Mouse (Mus musculus): ENCODE results near the gene Nppb. TPM values are rescaled to one million over a fixed set of nuclear protein-coding genes. Genes with fewer than 3 reads are reported as not detected.

Gene Nppb
- polyA plus RNA-seq (2017; shearing (Covaris generic)) = not detected

GRCm38 (mm10) chr4:147985205-147986132, at the start of gene Nppb:
Gene Nppb (plus strand): TSS chr4:147985788.

DNA sequence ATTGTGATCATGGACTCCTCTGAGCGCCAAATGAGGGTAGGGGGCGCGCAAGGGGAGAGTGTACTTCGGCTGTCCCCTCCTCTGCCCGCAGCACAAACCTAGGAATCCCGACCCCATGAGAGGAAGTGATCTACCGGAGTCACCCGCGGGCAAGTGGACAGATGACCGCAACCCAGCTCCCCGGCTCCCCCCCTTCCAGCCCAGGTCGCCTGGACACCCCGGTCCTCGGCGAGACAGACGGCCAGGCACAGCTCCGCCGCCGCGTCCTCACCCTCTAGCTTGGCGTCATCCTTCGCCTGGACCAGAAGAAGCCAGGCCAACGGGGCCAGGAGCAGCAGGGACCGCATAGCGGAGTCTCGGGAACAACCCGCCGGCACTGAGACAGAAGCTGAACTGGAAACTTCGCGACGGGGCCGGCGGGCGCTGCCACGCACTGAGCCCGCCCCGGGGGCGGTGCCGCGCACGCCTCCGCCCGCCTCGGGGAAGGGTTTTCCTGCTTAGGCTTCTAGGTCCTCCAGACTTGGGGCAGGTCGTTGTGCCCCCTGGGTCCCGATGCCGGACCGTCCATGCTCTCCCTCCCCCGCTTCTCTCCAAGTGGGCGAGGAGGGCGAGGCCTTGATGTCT, 49.1 kb upstream of the Nppb start, which contains the start of gene Plod1:
Gene Plod1, minus strand, starts transcription at position 437 of the 624 bp plus-strand sequence.

GRCm38 (mm10) chr4:147940576-147941044, 45.0 kb upstream of the Nppb start, which contains the start of gene 2510039O18Rik:
Gene 2510039O18Rik (plus strand): TSS chr4:147940895.

DNA sequence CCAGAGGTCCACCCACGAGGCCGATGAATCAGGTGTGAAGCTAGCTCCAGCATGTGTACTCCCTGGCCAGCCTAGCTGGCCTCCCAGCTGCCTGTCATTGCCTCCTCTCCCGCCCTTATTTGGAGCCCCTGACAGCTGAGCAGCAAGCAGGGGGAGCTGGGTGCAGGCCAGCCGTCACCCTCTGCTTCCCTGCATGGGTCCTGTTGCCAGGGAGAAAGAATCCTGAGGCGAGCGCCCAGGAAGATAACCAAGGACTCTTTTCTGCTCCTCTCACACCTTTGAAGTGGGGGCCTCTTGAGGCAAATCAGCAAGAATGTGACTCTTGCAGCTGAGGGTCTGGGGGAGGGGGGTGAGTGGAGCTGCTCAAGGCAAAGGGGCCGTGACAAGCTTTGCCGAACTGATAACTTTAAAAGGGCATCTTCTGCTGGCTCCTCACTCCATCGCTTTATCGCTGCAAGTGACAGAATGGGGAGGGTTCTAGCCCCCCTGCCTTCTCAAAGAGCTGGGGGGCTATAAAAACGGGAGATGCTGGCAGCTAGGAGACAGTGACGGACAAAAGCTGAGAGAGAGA, 14.7 kb downstream of the Nppb start, which contains the start of gene Nppa:
Gene Nppa, plus strand, starts transcription at position 521 of the 571 bp plus-strand sequence.

Other genes starting within 250 kb of the Nppb start
- gene Zfp984, start 176.0 kb upstream of the Nppb start, polyA plus RNA-seq (2017; shearing (Covaris generic)) = 25.8 TPM
- gene Zfp933, start 137.4 kb upstream of the Nppb start, polyA plus RNA-seq (2017; shearing (Covaris generic)) = 4.5 TPM
- 123 TPM for gene Miip, start 117.0 kb upstream of the Nppb start, polyA plus RNA-seq (2017; shearing (Covaris generic))
- gene Fv1, start 116.8 kb upstream of the Nppb start, polyA plus RNA-seq (2017; shearing (Covaris generic)) = 5.2 TPM
- 34.6 TPM for gene Mfn2, start 81.1 kb upstream of the Nppb start, polyA plus RNA-seq (2017; shearing (Covaris generic))
- gene Plod1, start 49.0 kb upstream of the Nppb start, polyA plus RNA-seq (2017; shearing (Covaris generic)) = 10.4 TPM
- gene 2510039O18Rik, start 44.9 kb upstream of the Nppb start, polyA plus RNA-seq (2017; shearing (Covaris generic)) = 114 TPM
- gene Nppa, start 14.9 kb downstream of the Nppb start, polyA plus RNA-seq (2017; shearing (Covaris generic)) = not detected
- gene Clcn6, start 53.0 kb downstream of the Nppb start, polyA plus RNA-seq (2017; shearing (Covaris generic)) = 7.3 TPM
- gene Mthfr, start 53.3 kb downstream of the Nppb start, polyA plus RNA-seq (2017; shearing (Covaris generic)) = 15.8 TPM
- gene Agtrap, start 102.2 kb downstream of the Nppb start, polyA plus RNA-seq (2017; shearing (Covaris generic)) = 18.2 TPM
- 44.4 TPM for gene Mad2l2, start 144.6 kb downstream of the Nppb start, polyA plus RNA-seq (2017; shearing (Covaris generic))
- gene Draxin, start 144.9 kb downstream of the Nppb start, polyA plus RNA-seq (2017; shearing (Covaris generic)) = not detected
- 52.5 TPM for gene Fbxo6, start 166.4 kb downstream of the Nppb start, polyA plus RNA-seq (2017; shearing (Covaris generic))
- 2.7 TPM for gene Fbxo44, start 174.7 kb downstream of the Nppb start, polyA plus RNA-seq (2017; shearing (Covaris generic))
- not detected for gene Fbxo2, start 174.8 kb downstream of the Nppb start, polyA plus RNA-seq (2017; shearing (Covaris generic))